Mouse (Mus musculus): ENCODE data around the gene Mpzl2.

- TF ChIP-seq POLR2A (IDR thresholded peaks at IDR 0.05; ENCODE audit: extremely low read depth, insufficient read depth, low read length) (no peak), CTCF (IDR thresholded peaks at IDR 0.05; ENCODE audit: low read depth, low read length) (no peak)
Measured at GRCm38 (mm10) chr9:45062677-45063076, 23.1 kb downstream of the Mpzl2 start.

Data from liver, adult 2 months (tissue).